Mouse (Mus musculus) ovary, postnatal 36 days (tissue): ENCODE data around the gene Oas1g.
"Not testable (repeated sequence)": the region's sequence is repeated elsewhere in the genome, so short reads cannot be mapped to it uniquely, and the experiment has no call there.

Source experiments
- DNase-seq: peaks from one replicate; pipeline ENCODE4 v3.0.0; 2022; ENCODE audit warnings: low spot score, mixed read lengths

Oas1g gene

DNA sequence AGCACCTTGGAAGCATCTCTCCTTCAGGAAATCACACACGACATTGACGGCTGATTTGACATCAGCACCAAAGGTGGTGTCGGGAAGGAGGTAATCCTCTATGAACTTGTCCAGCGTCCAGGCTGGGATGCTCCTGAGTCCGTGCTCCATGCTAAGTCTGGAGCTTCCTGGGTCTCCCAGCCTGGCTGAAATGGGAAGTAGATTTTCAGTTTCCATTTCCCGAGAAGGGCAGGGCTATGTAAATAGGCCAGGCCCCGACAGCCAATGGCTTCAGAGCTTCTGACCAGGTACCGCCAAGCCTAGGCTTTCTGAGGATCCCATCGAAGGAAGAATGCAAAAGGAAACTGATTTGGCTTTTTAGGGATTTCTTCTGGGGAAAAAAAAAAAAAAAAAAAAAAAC is at the start of gene Oas1g:
TSS of gene Oas1g (minus strand) at position 201 of the 400 bp plus-strand sequence.
- DNase-seq, result not testable (repeated sequence)

DNA sequence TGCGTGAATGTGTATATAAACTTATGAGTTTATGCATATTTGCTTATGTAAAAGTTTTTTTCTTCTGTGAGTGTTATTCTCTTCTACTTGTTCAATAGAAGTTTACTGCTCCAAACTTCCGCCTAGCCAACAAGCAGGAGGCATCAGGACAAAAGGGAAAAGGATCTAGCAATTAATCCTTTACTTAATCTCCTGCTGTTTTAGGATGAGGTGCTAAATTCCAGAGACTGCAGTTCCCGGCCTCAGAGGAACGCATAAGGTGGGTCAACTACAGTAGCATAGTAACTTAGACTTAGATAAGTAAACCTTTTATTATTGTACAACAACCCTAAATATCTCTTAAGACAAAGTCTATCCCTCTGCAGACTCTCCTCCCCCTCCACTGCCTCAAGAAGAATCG is 46.6 kb upstream of the Oas1g start:
- no peak for DNase-seq

DNA sequence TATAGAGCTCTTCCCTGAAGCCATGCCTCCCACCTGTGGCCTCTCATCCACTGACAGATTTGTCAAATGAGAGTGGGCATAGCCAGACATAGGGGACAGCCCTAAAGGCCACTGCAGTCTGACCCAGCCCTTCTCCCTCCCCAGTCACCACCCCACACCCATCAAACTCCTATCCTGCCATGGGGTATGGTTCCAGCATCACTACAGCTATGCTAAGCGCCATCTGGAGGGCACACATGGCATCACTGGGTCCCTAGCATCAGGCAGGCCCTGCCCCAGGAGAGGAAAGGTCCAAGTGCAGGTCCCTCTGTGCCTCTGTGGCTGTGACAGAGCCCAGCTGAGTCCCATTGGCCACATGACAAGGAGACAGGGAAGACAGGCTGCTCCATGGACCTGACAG is 39.6 kb upstream of the Oas1g start:
- no peak for DNase-seq

DNA sequence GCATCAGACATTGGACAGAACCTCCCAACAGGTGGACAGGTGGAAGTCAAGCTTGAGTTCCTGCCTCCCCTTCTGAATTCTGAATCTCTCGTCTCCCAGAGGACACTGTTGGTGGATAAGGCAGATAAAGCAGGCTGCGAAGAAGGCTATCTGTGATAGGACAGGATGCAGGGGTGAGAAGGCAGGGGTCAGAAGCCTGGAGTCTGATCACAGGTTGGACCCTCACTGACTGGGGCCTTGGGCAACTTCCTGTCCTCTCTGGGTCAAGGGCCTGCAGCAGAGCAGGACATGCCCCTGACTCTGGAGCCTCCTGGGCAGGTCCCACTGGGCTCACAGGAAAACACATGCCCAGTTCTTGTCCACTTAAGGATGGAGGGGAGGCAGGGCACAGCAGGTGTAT is 38.9 kb upstream of the Oas1g start:
- DNase-seq, result not testable (repeated sequence)

DNA sequence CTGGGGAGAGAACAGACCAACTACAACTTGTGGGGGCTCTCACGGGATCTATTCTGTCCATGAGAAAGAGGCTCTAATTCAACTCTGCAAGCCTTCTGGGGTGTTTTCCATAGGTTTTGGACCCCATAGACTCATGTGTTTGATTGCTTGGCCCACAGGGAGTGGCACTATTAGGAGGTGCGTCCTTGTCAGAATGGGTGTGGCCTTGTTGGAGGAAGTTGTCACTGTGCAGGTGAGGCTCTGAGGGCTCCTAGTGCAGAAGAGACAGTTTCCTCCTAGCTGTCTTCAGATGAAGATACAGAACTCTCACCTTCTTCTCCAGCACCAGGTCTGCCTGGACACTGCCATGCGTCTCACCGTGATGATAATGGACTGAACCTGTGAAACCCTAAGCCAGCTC is 37.1 kb upstream of the Oas1g start:
- DNase-seq, result not testable (repeated sequence)

DNA sequence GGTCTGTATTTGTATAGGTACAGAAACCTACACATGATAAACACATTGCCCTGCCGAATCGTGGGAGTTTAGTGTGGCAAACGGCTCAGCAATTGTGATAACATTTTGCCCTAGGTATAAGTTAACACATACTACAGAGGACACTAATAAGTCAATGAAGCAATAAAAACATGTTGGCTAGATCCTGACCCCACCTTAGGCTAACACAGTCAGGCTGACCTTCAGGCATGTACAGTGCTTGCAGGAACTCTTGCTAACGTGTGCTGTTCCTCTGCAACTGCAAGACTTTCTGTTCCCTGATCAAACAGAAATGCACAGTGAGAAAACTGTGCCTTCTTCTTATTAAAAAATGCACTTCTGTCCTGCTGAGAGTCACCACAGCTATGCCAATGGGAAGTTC is 36.6 kb upstream of the Oas1g start:
- DNase-seq, result no peak

DNA sequence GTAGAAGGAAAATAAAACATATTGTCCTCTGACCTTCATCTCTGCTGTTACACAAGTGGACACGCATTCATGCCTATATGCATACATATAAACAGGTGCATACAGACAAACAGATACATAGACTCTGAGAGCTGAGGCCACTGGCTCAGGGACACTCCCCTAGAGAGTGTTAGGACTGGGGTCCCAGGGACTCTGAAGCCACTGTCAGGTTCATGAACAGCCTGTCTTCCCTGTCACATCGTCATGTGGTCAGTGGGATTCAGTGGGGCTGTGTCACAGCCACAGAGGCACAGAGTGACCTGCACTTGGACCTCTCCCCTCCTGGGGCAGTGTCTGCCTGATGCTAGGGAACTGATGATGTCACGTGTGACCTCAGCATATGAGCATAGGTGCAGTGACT is 32.9 kb upstream of the Oas1g start:
- no peak for DNase-seq

DNA sequence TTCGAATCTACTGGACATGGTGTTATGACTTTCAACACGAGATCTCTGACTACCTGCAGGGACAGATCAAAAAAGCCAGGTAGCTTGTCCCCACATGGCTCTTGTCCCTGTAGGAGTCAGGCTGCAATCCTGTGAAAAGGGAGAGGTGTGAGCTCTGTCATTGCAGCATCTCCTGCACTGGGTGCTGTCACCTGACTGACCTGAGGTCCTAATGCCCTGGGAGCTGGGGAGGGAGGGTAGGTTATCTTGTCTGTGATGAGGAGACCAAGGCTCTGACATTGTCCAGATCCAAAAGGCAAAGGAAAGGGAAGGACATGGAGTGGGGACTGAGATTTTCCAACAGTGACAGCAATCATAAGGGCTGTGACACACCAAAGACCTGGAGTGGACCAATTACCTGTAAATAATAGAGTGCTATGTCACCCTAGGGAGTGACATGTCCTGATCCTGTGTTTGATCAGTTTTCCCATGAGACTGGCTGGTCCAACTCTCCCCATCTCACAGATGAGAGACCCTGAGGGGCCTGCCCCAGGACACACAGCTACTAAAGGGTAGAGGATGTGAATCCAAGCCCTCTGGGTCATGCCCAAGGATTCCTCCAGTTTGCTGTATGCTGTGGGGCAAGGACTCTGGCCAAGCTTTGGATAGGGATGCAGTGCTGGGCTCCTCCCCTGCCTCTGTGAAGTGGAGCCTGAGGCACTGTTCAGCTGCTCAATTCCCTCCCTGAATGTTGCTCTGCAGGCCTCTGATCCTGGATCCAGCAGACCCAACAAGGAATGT is 31.9 kb upstream of the Oas1g start:
- not testable (repeated sequence) for DNase-seq

DNA sequence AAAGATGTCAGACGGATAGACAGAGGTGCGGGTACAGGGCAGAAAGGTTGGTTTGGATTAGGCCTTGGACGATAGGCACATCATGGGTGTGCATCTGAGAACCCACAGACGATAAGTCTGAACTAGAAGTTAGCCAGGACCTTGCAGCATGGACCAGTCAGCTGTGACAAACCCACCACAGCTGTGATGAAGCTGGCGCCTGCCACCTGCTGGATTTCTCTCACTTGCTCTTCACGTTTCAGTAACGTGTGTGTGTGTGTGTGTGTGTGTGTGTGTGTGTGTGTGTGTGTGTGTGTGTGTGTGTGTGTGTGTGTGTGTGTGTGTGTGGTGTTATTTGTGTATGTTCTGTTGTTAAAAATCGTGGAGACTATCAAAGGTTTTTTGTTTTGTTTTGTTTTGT is 26.8 kb upstream of the Oas1g start, which contains the start of gene Oas1d:
TSS of gene Oas1d (plus strand) at position 333 of the 400 bp plus-strand sequence.
- not testable (repeated sequence) for DNase-seq

DNA sequence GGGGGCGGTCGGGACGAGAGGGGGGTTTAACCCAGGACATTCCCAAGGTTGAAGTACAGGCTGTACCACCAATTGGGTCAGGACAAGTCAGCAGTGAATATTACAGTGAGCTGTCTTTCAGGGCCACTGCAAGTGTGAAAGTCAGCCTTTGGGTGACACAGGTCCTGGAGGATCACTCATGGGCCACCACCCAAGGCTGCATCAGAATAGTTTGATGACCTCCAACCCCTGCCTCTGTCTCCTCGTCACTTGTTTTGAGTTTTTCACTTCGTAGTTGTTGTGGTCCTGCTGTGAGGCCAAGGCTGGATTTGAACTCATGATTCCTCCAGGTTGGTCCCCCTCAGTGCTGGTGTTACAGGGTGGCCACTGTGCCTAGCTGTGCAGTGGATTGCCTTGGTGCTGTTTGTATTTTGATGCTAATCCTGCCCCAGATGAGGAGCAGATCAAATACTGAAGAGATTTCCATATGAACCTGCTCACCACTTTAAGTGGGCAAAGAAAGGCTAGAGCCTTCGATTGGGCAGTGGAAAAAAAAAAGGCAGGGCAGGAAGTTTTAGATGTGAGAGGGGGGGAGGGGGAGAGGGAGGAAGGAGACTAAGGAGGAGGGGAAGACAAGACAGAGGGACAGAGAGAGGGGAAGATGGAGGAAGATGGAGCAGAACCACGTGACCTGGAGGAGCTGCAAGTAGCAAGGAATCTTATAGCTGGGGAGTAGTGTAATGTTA is 20.9 kb upstream of the Oas1g start:
- no peak for DNase-seq

DNA sequence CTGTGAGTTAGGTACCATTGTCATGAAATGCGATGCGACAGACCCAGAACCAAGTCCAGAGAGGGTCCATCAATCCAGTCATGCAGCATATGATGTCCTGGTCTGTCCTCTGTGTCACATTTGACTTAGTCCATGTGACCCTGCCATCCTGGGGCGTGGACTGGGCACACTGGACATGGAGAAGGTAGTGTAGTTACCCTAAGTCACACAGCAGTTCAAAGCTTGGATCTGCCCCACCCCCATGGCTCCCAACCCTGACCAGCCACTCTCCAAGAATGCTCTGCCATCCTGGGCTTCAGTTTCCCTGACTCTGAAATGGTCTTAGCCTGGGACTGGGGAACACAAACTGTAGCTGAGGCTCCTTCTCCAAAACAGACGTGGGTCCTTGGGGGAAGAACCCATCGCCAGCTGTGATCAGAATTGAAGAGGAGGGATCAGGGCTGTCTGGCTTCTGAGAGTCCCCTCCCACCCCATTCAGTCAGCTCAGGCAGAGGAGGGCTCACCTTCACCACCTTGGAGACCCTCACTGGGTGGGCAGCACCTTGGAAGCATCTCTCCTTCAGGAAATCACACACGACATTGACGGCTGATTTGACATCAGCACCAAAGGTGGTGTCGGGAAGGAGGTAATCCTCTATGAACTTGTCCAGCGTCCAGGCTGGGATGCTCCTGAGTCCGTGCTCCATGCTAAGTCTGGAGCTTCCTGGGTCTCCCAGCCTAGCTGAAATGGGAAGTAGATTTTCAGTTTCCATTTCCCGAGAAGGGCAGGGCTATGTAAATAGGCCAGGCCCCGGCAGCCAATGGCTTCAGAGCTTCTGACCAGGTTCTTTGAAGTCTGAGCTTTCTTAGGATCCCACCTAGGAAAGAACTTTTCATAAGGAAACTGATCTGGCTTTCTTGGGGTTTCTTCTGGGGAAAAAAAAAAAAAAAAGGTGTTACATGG is 19.6 kb upstream of the Oas1g start, which contains the start of gene Oas1a:
TSS of gene Oas1a (minus strand) at position 731 of the 943 bp plus-strand sequence.
- not testable (repeated sequence) for DNase-seq

DNA sequence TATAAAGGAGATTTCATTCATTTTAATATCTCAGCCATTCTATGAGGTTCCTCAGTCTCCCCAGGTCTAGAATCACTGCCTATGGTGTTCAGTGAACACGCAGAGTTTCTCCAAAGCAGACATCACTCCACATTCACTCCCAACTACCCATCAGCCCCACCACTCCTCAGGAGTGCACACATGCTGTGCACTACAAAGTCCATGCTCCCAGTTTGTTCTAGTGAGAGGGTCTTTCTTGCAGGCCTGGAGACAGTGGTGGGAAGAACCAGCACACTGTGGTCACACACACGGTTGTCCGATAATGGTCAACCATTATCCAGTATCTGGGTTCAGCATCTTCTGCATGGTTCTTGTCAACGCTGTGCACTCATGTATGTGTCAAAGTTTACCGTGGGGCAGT is 14.6 kb upstream of the Oas1g start:
- no peak for DNase-seq

DNA sequence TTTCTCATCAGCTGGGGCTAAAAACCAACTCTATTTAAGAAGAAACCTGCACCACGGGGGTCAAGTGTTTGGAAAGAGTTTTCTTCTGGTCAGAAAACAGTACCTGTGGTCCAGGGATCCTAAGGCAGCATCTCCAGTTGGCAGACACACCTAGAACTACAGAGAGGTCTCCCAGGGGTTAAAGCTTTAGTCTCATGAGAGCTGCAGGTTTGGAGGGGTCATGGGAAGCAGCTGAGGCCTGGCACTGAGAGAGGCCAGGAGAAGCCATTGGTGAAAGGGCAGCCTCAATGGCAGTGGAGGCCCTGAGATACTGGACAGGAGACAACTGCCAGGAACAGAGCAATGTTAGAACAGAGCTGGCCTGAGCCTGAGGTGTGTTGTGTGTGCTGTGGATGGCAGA is 13.3 kb upstream of the Oas1g start:
- DNase-seq, result no peak

DNA sequence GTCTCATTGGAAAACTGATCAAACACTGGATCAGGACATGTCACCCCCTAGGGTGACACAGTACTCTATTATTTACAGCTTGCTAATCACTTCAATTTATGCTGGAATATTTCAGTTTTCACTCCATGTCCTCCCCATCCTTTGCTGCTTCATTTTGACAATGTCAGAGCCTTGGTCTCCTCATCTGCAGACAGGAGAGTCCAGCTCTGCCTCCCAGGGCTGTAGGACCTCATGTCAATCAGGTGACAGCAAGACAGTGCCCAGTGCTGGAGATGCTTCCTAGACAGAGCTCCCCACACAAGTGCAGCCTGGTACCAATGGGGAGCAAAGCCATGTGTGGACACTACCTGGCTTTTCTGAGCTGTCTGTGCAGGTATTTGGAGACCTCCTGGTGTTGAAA is 11.3 kb upstream of the Oas1g start:
- no peak for DNase-seq

DNA sequence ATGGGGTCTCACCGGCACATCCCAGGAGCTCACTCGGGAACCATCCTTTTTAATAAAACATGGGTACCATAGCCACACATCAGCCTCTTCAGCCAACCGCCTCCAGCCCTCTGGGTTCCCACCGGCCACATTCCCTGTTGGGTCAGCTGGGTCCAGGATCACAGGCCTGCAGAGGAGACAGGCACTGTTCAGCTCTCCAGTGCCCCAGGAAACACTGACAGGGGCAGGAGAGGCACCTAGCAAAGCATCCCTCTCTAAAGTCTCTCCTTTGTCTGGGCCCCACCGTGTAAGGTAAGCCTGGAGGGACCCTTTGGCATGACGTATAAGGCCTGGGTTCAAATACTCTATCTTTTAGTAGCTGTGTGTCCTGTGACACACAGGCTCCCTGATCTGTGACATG is 10.9 kb upstream of the Oas1g start:
- no peak for DNase-seq

DNA sequence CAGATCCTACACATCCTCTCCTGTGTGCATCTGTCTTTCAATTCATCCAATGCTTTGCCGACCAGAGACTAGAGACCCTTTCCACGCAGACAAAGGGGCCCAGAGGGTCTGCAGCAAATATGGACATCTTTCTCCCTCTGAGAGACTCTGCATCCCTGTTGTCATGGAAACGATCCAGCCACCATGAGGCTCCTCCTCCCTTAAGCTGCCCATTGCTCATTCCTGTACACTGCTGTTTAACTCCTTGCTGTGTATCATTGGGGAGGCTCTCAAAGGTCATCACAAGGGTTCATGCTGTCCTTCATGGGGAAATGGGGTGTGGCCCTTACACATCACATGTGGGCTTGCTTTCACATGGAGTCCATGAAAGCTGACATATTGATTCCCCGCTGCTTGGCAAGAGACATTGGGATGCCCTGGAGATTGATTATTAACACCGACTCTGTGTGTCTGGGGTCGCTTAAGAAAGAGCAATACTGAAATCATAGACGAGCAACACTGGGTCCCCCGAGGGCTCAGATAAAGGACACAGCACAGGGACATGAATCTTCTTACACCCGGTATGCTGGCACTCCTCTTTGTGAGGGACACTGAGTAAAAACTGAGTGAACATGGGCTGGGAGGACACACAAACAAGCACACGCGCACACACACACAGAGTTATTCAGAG is 8.0 kb upstream of the Oas1g start:
- no peak for DNase-seq

DNA sequence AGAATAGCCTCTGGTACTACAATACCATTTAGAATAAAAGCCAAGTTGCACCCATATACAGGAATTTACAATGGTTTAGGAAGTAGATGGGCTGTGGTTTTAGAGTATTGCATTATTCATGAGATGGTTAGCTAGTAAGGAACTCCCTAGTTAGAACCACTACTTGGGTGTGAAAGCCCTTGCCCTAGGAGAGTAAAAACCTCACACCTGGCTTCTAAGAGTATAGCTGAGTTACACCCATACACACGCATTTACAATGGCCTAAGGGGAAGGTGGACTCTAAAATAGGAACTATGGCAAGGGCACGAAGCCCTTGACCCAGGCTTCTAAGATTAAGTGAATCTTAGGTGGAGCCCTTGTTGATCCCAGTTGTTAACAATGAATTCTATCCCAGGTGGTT is 7.3 kb upstream of the Oas1g start:
- not testable (repeated sequence) for DNase-seq

DNA sequence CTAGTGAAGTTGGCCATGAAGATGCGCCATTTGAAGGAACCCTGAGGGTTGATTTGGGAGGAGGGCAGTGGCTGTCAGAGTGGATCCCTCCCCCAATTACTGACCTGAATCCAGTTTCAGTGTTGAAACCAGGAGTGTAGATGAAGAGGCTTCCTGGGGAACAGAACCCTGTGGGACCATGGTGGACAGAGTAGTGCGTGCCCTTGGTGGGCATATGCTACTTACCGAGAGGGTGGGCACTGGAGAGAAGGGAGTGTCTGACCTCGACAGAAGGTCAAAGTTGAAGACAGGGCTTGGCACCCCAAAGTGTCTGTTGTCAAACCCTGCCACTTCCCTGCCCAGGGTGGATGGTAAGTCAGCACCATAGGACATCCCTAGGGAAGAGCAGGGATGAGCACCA is 6.5 kb upstream of the Oas1g start:
- not testable (repeated sequence) for DNase-seq

DNA sequence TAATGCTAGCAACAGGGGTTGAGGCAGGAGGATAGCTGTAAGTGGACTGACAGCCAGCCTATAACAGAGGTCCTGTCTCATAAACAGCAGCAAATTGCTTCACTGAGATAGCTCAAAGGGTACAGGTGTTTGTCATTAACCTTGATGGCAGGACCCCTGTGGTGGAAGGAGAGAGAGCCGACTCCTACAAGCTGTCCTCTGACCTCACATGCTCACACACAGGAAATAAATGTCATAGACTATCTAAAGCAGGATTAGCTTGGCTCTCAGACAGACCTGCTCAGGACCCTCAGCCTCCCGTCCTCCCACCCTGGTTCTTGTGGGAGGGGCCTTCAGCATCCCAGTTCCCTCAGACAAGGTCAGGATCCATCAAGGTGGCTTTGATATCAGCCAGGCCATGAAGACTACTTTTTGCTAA is 4.8 kb upstream of the Oas1g start:
- no peak for DNase-seq

DNA sequence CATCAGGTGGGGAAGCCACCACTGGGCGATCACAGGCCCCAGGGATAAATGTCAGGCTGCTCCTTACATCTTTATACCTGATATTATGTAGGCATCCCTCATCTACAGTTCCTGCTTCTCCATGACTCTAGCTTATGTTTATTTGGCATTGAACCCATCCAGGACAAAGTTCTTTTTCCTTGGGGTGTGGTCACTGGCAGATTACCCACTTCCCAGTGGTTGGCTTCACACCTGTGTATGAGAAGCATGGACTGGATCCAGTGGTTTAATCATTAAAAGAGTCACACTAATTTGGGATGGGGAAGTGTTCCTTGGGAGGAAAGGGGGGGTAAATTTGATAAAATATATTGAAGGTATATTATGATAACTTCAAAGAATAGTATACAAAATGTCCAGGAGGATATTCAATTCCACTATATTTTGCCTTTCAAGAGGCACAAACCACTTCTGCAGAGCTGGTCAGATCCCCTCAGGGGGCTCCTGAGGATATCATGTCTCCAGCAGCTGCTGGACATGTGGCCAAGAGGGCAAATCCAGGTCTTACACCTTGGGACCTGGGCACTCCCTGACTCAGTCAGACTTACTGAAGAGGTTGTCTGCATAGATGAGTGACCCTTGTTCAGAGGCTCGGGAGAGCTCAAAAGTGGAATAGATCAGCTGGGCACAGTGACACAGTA is 4.3 kb upstream of the Oas1g start:
- not testable (repeated sequence) for DNase-seq

DNA sequence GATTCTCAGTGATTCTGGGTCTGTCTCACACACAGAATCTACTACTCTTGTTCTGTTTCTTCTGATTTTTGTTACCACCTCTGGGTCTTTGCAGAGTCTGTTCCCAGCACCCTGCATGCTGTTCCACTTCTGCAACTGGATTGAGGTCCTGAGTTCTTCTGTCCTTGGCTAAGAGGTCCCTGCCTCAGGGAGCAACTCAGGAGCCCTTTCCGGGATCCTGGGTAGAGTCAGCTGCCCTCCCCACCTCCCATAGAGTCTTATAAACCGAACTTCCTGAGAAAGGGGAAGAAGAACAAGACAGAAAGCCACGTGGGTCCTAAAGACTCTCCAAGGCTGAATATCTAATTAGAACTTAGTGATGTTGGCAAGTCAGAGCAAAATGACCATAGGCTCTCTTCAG is 3.6 kb upstream of the Oas1g start:
- no peak for DNase-seq
